Mouse (Mus musculus): ENCODE data around the gene Mtfr1l. TPM values are rescaled to one million over a fixed set of nuclear protein-coding genes. Genes with fewer than 3 reads are reported as not detected.

Mtfr1l gene
- polyA plus RNA-seq, 1 experiment from 2014 or later, result 56.9 TPM

DNA sequence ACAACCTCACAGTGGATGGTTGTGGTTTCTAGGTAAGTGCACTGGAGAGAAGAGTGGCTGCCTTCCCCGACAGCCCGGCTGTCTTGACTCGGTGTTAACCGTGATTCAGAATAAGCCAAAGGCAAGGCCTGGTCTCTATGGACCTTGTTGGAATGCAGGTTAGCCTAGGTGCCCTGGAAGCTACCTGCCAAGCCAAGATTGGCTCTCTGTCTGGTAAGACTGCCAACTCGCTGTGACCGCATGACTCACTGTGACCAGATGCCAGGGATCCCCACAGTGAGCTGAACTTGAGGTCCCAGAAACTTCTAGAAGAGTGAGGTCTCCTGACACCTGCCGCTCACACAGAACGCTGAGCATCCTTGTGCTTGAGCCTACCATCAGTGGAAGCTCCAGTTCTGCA lies 58.3 kb downstream of the Mtfr1l start:
- H3K4me3 ChIP-seq (ENCODE audit: low read depth, low read length), result no peak overlapping the region
- no peaks in the 10 kb centered on the region for H3K27me3 ChIP-seq (ENCODE audit: insufficient read depth, low read length)
- H3K4me1 ChIP-seq (ENCODE audit: insufficient read depth), result no peaks in the 10 kb centered on the region
- H3K4me2 ChIP-seq (ENCODE audit: low read depth, low read length), result no peak overlapping the region
- TF ChIP-seq CTCF (IDR thresholded peaks at IDR 0.05; ENCODE audit: low read depth) (no peak), EP300 (IDR thresholded peaks at IDR 0.05; ENCODE audit: low read depth) (no peak)
- no peak overlapping the region for H3K27ac ChIP-seq (ENCODE audit: low read depth)
- 89% methylated on average over 8 of the region's 8 CpGs for WGBS (ENCODE audit: insufficient replicate concordance)
- H3K36me3 ChIP-seq (replicated peaks; ENCODE audit: insufficient read depth, low read length), result peaks cover 28% of the 10 kb centered on the region
- no peak overlapping the region for H3K9ac ChIP-seq (replicated peaks)
- no peak for DNase-seq
- ATAC-seq, result no peak
- no peaks in the 10 kb centered on the region for H3K9me3 ChIP-seq (ENCODE audit: low read length)

Small RNA genes lying within 50 kb of the gene (microRNA-seq; reads per million reads assigned to microRNA genes)
- not detected for gene Mir6403

Other genes with a start within 250 kb of the Mtfr1l start
- 5.9 and 7.2 TPM in 2 replicates for gene Pdik1l, start 247.5 kb downstream of the Mtfr1l start, polyA plus RNA-seq (2015; fragmentation: Nextera tagmentation; extraction: Ambion mirVana)
- 0.34 and 0.69 TPM in 2 replicates for gene Trim63, start 220.3 kb downstream of the Mtfr1l start, polyA plus RNA-seq (2015; fragmentation: Nextera tagmentation; extraction: Ambion mirVana)
- gene Slc30a2, start 192.2 kb downstream of the Mtfr1l start, polyA plus RNA-seq (2015; fragmentation: Nextera tagmentation; extraction: Ambion mirVana), result not detected in 2 replicates
- 0.20 and 0.33 TPM in 2 replicates for gene Extl1, start 151.5 kb downstream of the Mtfr1l start, polyA plus RNA-seq (2015; fragmentation: Nextera tagmentation; extraction: Ambion mirVana)
- 13.5 and 14.3 TPM in 2 replicates for gene Pafah2, start 139.1 kb downstream of the Mtfr1l start, polyA plus RNA-seq (2015; fragmentation: Nextera tagmentation; extraction: Ambion mirVana)
- gene Stmn1, start 67.1 kb downstream of the Mtfr1l start, polyA plus RNA-seq (2015; fragmentation: Nextera tagmentation; extraction: Ambion mirVana), result 249 and 258 TPM in 2 replicates
- 12.4 and 17.8 TPM in 2 replicates for gene Paqr7, start 38.7 kb downstream of the Mtfr1l start, polyA plus RNA-seq (2015; fragmentation: Nextera tagmentation; extraction: Ambion mirVana)
- gene Aunip, start 24.4 kb downstream of the Mtfr1l start, polyA plus RNA-seq (2015; fragmentation: Nextera tagmentation; extraction: Ambion mirVana), result 6.9 and 7.1 TPM in 2 replicates
- 2.8 TPM in 2 replicates for gene Selenon, start 16.8 kb upstream of the Mtfr1l start, polyA plus RNA-seq (2015; fragmentation: Nextera tagmentation; extraction: Ambion mirVana)
- gene Man1c1, start 168.9 kb upstream of the Mtfr1l start, polyA plus RNA-seq (2015; fragmentation: Nextera tagmentation; extraction: Ambion mirVana), result 1.5 and 1.7 TPM in 2 replicates
- 14.8 and 15.4 TPM in 2 replicates for gene Ldlrap1, start 232.6 kb upstream of the Mtfr1l start, polyA plus RNA-seq (2015; fragmentation: Nextera tagmentation; extraction: Ambion mirVana)

Data from liver, postnatal 0 days (tissue).